Mouse (Mus musculus) midbrain, embryonic 15.5 days (tissue): ENCODE data around the gene Tdpoz1. TPM values are rescaled to one million over a fixed set of nuclear protein-coding genes. Genes with fewer than 3 reads are reported as not detected.
"Not testable (repeated sequence)": the region's sequence is repeated elsewhere in the genome, so short reads cannot be mapped to it uniquely, and the experiment has no call there.

Experiments used
- ATAC-seq: fragments of 200-750 bp; cut with Nextera tagmentation; replicated peaks from 2 replicates; pipeline ENCODE4 v1.8.0; 2017; ENCODE audit warnings: moderate TSS enrichment
- H3K27ac ChIP-seq: fragments of 300-500 bp; sonication (generic); 2 replicates; pipeline ENCODE4 v1.5.1; 2015; ENCODE audit warnings: mild to moderate bottlenecking, inconsistent platforms
- H3K27me3 ChIP-seq: fragments of 300-500 bp; sonication (generic); replicated peaks from 2 replicates; pipeline ENCODE4 v1.6.1; 2015; ENCODE audit warnings: inconsistent platforms
- H3K36me3 ChIP-seq: fragments of 300-500 bp; sonication (generic); replicated peaks from 2 replicates; pipeline ENCODE4 v1.6.1; 2015; ENCODE audit warnings: inconsistent platforms
- H3K4me1 ChIP-seq: fragments of 300-500 bp; sonication (generic); 2 replicates; pipeline ENCODE4 v1.6.1; 2015; ENCODE audit warnings: inconsistent platforms
- H3K4me2 ChIP-seq: fragments of 300-500 bp; sonication (generic); 2 replicates; pipeline ENCODE4 v1.6.1; 2015; ENCODE audit warnings: inconsistent platforms, mild to moderate bottlenecking, moderate library complexity
- H3K4me3 ChIP-seq: fragments of 300-500 bp; sonication (generic); 2 replicates; pipeline ENCODE4 v1.5.1; 2015; ENCODE audit warnings: mild to moderate bottlenecking, inconsistent platforms
- H3K9ac ChIP-seq: fragments of 300-500 bp; sonication (generic); 2 replicates; pipeline ENCODE4 v1.6.1; 2015; ENCODE audit warnings: mild to moderate bottlenecking, inconsistent platforms
- H3K9me3 ChIP-seq: fragments of 300-500 bp; sonication (generic); 2 replicates; pipeline ENCODE4 v1.6.1; 2016; ENCODE audit warnings: inconsistent platforms
- WGBS: fragments of 180-500 bp; shearing (Covaris S2); methylation state at CpG from one replicate; pipeline ENCODE4 v1.1.7; 2015; ENCODE audit warnings: mixed read lengths; 5-methylcytosine and 5-hydroxymethylcytosine counted together
- polyA plus RNA-seq: library from polyadenylated mRNA; unstranded; fragments of >200 nt; fragmentation: Nextera tagmentation; extraction: Ambion mirVana; gene quantifications from 2 replicates; pipeline ENCODE4 v1.2.1, GENCODE M21; 2015

The Tdpoz1 gene
- polyA plus RNA-seq = not detected in 2 replicates

GRCm38 (mm10) chr3:93676210-93676609, at the start of gene Tdpoz1:
Gene Tdpoz1 (minus strand): TSS chr3:93676310.
- not testable (repeated sequence) for H3K36me3 ChIP-seq, H3K9me3 ChIP-seq, H3K4me1 ChIP-seq, H3K4me2 ChIP-seq, H3K27ac ChIP-seq, ATAC-seq, H3K27me3 ChIP-seq, H3K4me3 ChIP-seq, H3K9ac ChIP-seq
- WGBS = 81% methylated on average over 3 of the region's 4 CpGs

- H3K4me2 ChIP-seq, H3K27me3 ChIP-seq, ATAC-seq, H3K36me3 ChIP-seq, H3K27ac ChIP-seq, H3K4me3 ChIP-seq, H3K9ac ChIP-seq, H3K4me1 ChIP-seq, H3K9me3 ChIP-seq: not testable (repeated sequence)
- WGBS = 88% methylated on average over 2 of the region's 2 CpGs
Observed at GRCm38 (mm10) chr3:93708969-93709637, 33.0 kb upstream of the Tdpoz1 start.

GRCm38 (mm10) chr3:93692970-93693369, 16.9 kb upstream of the Tdpoz1 start, which contains the start of gene Gm37596:
Gene Gm37596 (minus strand): TSS chr3:93693070.
- not testable (repeated sequence) for H3K27ac ChIP-seq, H3K4me1 ChIP-seq, H3K4me2 ChIP-seq, H3K9ac ChIP-seq, H3K4me3 ChIP-seq, H3K36me3 ChIP-seq, H3K27me3 ChIP-seq, ATAC-seq, H3K9me3 ChIP-seq
- WGBS = 52% methylated on average over 1 of the region's 2 CpGs

GRCm38 (mm10) chr3:93670805-93671503, 5.2 kb downstream of the Tdpoz1 start:
- not testable (repeated sequence) for H3K9me3 ChIP-seq, H3K27ac ChIP-seq, ATAC-seq, H3K9ac ChIP-seq, H3K4me3 ChIP-seq, H3K4me2 ChIP-seq, H3K36me3 ChIP-seq, H3K4me1 ChIP-seq, H3K27me3 ChIP-seq
- WGBS = 85% methylated on average over 5 of the region's 6 CpGs

GRCm38 (mm10) chr3:93654260-93654659, 21.9 kb downstream of the Tdpoz1 start:
- Histone ChIP-seq H3K9me3 (no peaks in the 10 kb centered on the region), H3K4me3 (no peak overlapping the region), H3K27ac (no peak overlapping the region), H3K27me3 (no peaks in the 10 kb centered on the region), H3K4me1 (no peaks in the 10 kb centered on the region), H3K4me2 (no peak overlapping the region), H3K9ac (no peak overlapping the region), H3K36me3 (no peaks in the 10 kb centered on the region)
- no peak for ATAC-seq
- WGBS = 73% methylated on average over 1 of the region's 1 CpGs

GRCm38 (mm10) chr3:93652586-93652985, 23.5 kb downstream of the Tdpoz1 start, which contains the start of gene Tdpoz2:
Gene Tdpoz2 (minus strand): TSS chr3:93652686.
- Histone ChIP-seq H3K27ac (no peak within 1 kb of the TSS), H3K9ac (no peak within 1 kb of the TSS), H3K4me3 (no peak within 1 kb of the TSS), H3K36me3 (no peaks in the 10 kb centered on the region), H3K27me3 (no peaks in the 10 kb centered on the region), H3K9me3 (no peaks in the 10 kb centered on the region), H3K4me1 (no peaks in the 10 kb centered on the region), H3K4me2 (no peak within 1 kb of the TSS)
- 84% methylated on average over 3 of the region's 3 CpGs for WGBS
- ATAC-seq = no peak

GRCm38 (mm10) chr3:93630917-93631714, 45.0 kb downstream of the Tdpoz1 start:
- H3K4me3 ChIP-seq, H3K4me1 ChIP-seq, H3K9me3 ChIP-seq, H3K4me2 ChIP-seq, H3K27me3 ChIP-seq, ATAC-seq, H3K36me3 ChIP-seq, H3K9ac ChIP-seq, H3K27ac ChIP-seq: not testable (repeated sequence)
- 90% methylated on average over 4 of the region's 4 CpGs for WGBS

Other genes starting within 250 kb of the Tdpoz1 start
- 0.82 and 1.2 TPM in 2 replicates for gene Tchh, start 234.0 kb downstream of the Tdpoz1 start, polyA plus RNA-seq
- not detected in 2 replicates for gene Tchhl1, start 207.6 kb downstream of the Tdpoz1 start, polyA plus RNA-seq
- gene S100a11, start 155.8 kb downstream of the Tdpoz1 start, polyA plus RNA-seq = 158 and 167 TPM in 2 replicates
- 90.5 and 102 TPM in 2 replicates for gene S100a10, start 121.2 kb downstream of the Tdpoz1 start, polyA plus RNA-seq
- gene Tdpoz2, start 23.6 kb downstream of the Tdpoz1 start, polyA plus RNA-seq = not detected in 2 replicates
- gene Gm37596, start 16.8 kb upstream of the Tdpoz1 start, polyA plus RNA-seq = not detected in 2 replicates
- gene Gm5773, start 96.7 kb upstream of the Tdpoz1 start, polyA plus RNA-seq = not detected in 2 replicates
- gene Tdpoz4, start 120.1 kb upstream of the Tdpoz1 start, polyA plus RNA-seq = not detected in 2 replicates
- not detected in 2 replicates for gene Tdpoz3, start 149.7 kb upstream of the Tdpoz1 start, polyA plus RNA-seq